Mouse (Mus musculus) myocyte (in vitro differentiated cells): Measurements from ENCODE around the gene Gnaq.

Experiments
- CEBPB ChIP-seq: IDR thresholded peaks from 2 replicates; pipeline ENCODE4 v1.6.1; 2011; ENCODE audit warnings: mild to moderate bottlenecking, moderate library complexity; ENCODE audit not compliant: poor library complexity, insufficient read depth, severe bottlenecking
- E2F4 ChIP-seq: IDR thresholded peaks from one replicate; pipeline ENCODE4 v1.6.1; 2011; ENCODE audit warnings: mild to moderate bottlenecking, control low read depth, moderate library complexity; ENCODE audit not compliant: insufficient read depth
- MAX ChIP-seq: IDR thresholded peaks from one replicate; pipeline ENCODE4 v1.6.1; 2011; ENCODE audit warnings: low read depth, mild to moderate bottlenecking, control low read depth
- MYOD1 ChIP-seq, 3 experiments: IDR thresholded peaks; one replicate each; pipeline ENCODE4 v1.6.1; 2011; ENCODE audit warnings: control low read depth in 2 of 3, low read depth in 2 of 3, mild to moderate bottlenecking in 2 of 3, moderate library complexity in 1 of 3; ENCODE audit not compliant: insufficient read length in 2 of 3, control insufficient read depth in 1 of 3
- MYOG ChIP-seq, 3 experiments: IDR thresholded peaks; one replicate each; pipeline ENCODE4 v1.6.1; 2011; ENCODE audit warnings: control low read depth in 2 of 3, low read depth in 2 of 3, mild to moderate bottlenecking in 2 of 3; ENCODE audit not compliant: insufficient read length in 2 of 3, control insufficient read depth in 1 of 3, insufficient read depth in 1 of 3
- POLR2A ChIP-seq: IDR thresholded peaks from one replicate; pipeline ENCODE4 v1.6.1; 2011; ENCODE audit warnings: low read depth, mild to moderate bottlenecking, control low read depth, moderate library complexity; ENCODE audit not compliant: insufficient read length
- POLR2AphosphoS2 ChIP-seq: IDR thresholded peaks from one replicate; pipeline ENCODE4 v1.6.1; 2011; ENCODE audit warnings: low read depth, control low read depth; ENCODE audit not compliant: insufficient read length
- SRF ChIP-seq: IDR thresholded peaks from one replicate; pipeline ENCODE4 v1.6.1; 2011; ENCODE audit warnings: low read depth; ENCODE audit not compliant: control insufficient read depth, insufficient read length
- TCF12 ChIP-seq: IDR thresholded peaks from one replicate; pipeline ENCODE4 v1.6.1; 2011; ENCODE audit warnings: mild to moderate bottlenecking, control low read depth; ENCODE audit not compliant: poor library complexity, insufficient read depth, severe bottlenecking
- TCF3 ChIP-seq: IDR thresholded peaks from one replicate; pipeline ENCODE4 v1.6.1; 2011; ENCODE audit warnings: low read depth, control low read depth; ENCODE audit not compliant: insufficient read length
- USF1 ChIP-seq: IDR thresholded peaks from one replicate; pipeline ENCODE4 v1.6.1; 2011; ENCODE audit warnings: low read depth, mild to moderate bottlenecking, control low read depth, moderate library complexity

DNA sequence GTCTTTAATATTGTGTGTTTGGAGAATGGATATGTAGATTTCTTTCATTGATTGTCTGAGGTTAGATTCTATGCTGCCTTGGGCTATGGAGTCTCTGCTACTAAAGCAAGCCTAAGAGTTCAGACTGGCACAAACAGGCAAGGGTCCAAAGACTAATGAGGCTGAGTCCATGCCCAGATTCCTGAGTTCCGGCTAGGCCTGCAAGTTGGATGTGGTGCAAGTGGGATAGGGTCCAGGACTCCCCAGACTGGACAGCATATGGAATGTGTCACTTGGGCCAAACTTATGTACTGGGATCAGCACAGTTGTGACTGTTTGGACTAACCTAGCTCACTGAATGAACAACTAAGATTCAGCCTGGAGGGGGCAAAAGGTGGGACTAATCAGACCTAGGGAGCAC is 19.3 kb upstream of the Gnaq start:
- TF ChIP-seq POLR2A, result no peak
- TF ChIP-seq MAX, result no peak
- TF ChIP-seq TCF3, result no peak
- no peak for TF ChIP-seq E2F4
- no peak for TF ChIP-seq TCF12
- TF ChIP-seq MYOG (IDR thresholded peaks at IDR 0.05; ENCODE audit: control insufficient read depth in 1 of 3, insufficient read depth in 1 of 3, insufficient read length in 2 of 3, low read depth in 2 of 3), result no peak
- TF ChIP-seq POLR2AphosphoS2, result no peak
- TF ChIP-seq MYOD1 (IDR thresholded peaks at IDR 0.05; ENCODE audit: control insufficient read depth in 1 of 3, insufficient read length in 2 of 3, low read depth in 2 of 3), result no peak
- no peak for TF ChIP-seq CEBPB
- TF ChIP-seq USF1, result no peak
- no peak for TF ChIP-seq SRF
